Mouse (Mus musculus) hindbrain, embryonic 15.5 days (tissue): ENCODE results near the gene Fbxl13. TPM values are rescaled to one million over a fixed set of nuclear protein-coding genes. Genes with fewer than 3 reads are reported as not detected.

Experiments used
- ATAC-seq: fragments of 200-750 bp; cut with Nextera tagmentation; 2 replicates; pipeline ENCODE4 v1.8.0; 2017; ENCODE audit warnings: low read depth, moderate number of reproducible peaks, moderate TSS enrichment; ENCODE audit not compliant: low FRiP score
- H3K27ac ChIP-seq: fragments of 300-500 bp; sonication (generic); replicated peaks from 2 replicates; pipeline ENCODE4 v1.5.1; 2015; ENCODE audit warnings: mild to moderate bottlenecking, inconsistent platforms
- H3K27me3 ChIP-seq: fragments of 300-500 bp; sonication (generic); 2 replicates; pipeline ENCODE4 v1.6.1; 2015; ENCODE audit warnings: control low read depth, inconsistent platforms
- H3K36me3 ChIP-seq: fragments of 300-500 bp; sonication (generic); 2 replicates; pipeline ENCODE4 v1.6.1; 2015; ENCODE audit warnings: control low read depth, inconsistent platforms
- H3K4me1 ChIP-seq: fragments of 300-500 bp; sonication (generic); replicated peaks from 2 replicates; pipeline ENCODE4 v1.6.1; 2015; ENCODE audit warnings: control low read depth, inconsistent platforms
- H3K4me2 ChIP-seq: fragments of 300-500 bp; sonication (generic); 2 replicates; pipeline ENCODE4 v1.6.1; 2015; ENCODE audit warnings: moderate library complexity, mild to moderate bottlenecking, inconsistent platforms
- H3K4me3 ChIP-seq: fragments of 300-500 bp; sonication (generic); 2 replicates; pipeline ENCODE4 v1.5.1; 2015; ENCODE audit warnings: mild to moderate bottlenecking, inconsistent platforms
- H3K9ac ChIP-seq: fragments of 300-500 bp; sonication (generic); 2 replicates; pipeline ENCODE4 v1.6.1; 2015; ENCODE audit warnings: inconsistent platforms
- H3K9me3 ChIP-seq: fragments of 300-500 bp; sonication (generic); 2 replicates; pipeline ENCODE4 v1.6.1; 2016; ENCODE audit warnings: control low read depth, inconsistent platforms
- WGBS: fragments of 180-500 bp; shearing (Covaris S2); methylation state at CpG from one replicate; pipeline ENCODE4 v1.1.7; 2015; 5-methylcytosine and 5-hydroxymethylcytosine counted together
- polyA plus RNA-seq: library from polyadenylated mRNA; unstranded; fragments of >200 nt; fragmentation: Nextera tagmentation; extraction: Ambion mirVana; gene quantifications from 2 replicates; pipeline ENCODE4 v1.2.1, GENCODE M21; 2015

Fbxl13 gene
- polyA plus RNA-seq, 1 experiment from 2014 or later: 0.40 TPM

DNA sequence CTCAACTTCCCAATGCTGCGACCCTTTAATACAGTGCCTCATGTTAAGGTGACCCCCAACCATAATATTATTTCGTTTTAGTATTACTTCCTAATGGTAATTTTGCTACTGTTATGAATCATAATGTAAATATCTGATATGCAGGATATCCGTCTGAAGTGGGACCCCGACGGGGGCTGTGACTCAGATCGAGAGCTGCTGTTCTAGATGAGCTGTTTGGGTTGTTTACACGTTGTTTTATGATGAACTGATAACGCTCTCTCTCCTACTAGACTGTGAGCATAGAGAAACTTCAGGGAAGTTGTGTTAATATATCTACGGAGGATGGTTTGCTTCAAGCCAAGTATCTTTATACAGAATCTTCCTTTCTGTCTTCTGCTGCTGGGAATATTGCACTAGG, 207.0 kb downstream of the Fbxl13 start:
- no peak for ATAC-seq
- Histone ChIP-seq H3K4me1 (no peaks in the 10 kb centered on the region; the same call in 1 of the 2 replicates), H3K4me2 (no peak overlapping the region), H3K9me3 (no peaks in the 10 kb centered on the region), H3K27me3 (no peaks in the 10 kb centered on the region), H3K4me3 (no peak overlapping the region), H3K27ac (no peak overlapping the region), H3K9ac (no peak overlapping the region), H3K36me3 (no peaks in the 10 kb centered on the region)
- WGBS: 93% methylated on average over 9 of the region's 9 CpGs

DNA sequence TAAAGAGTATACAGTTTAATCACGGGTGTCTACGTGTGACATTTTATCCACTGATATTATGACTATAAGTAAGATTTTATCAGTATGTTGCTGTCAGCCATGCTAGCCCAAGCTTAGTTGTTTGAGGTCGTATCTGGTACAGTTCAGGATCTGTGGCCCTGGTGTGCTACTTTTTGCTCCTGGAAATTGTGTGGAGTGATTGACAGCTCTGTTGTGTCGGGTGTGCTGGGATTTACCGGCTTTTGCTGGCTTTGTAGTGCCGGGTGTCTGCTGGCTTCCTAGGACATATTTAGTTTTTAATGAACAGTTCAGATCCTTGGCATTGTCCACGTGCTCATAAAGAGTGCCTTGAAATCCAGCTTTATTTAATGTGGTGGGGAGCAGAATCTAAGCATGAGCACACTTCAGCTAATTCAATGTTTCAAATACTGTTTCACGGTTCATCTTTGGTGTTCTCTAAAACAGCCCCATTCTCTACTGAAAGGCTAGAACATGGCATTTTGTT, 208.9 kb downstream of the Fbxl13 start:
- no peak overlapping the region for H3K4me2 ChIP-seq
- H3K27ac ChIP-seq: no peak overlapping the region
- no peak overlapping the region for H3K9ac ChIP-seq
- no peaks in the 10 kb centered on the region for H3K9me3 ChIP-seq
- no peak for ATAC-seq
- no peak overlapping the region for H3K4me3 ChIP-seq
- no peaks in the 10 kb centered on the region for H3K27me3 ChIP-seq
- H3K4me1 ChIP-seq: no peaks in the 10 kb centered on the region; the same call in 1 of the 2 replicates
- no peaks in the 10 kb centered on the region for H3K36me3 ChIP-seq
- WGBS: 52% methylated on average over 8 of the region's 8 CpGs

GRCm38 (mm10) chr5:21434148-21434929, 211.1 kb downstream of the Fbxl13 start:
- WGBS: 67% methylated on average over 11 of the region's 11 CpGs
- peak; percentile 79 for ATAC-seq
- no peak overlapping the region for H3K4me2 ChIP-seq

More at GRCm38 (mm10) chr5:21434148-21434929, 211.1 kb downstream of the Fbxl13 start:
- no peak overlapping the region for H3K9ac ChIP-seq
- H3K36me3 ChIP-seq: no peaks in the 10 kb centered on the region
- H3K4me3 ChIP-seq: no peak overlapping the region
- no peak overlapping the region for H3K27ac ChIP-seq
- H3K9me3 ChIP-seq: no peaks in the 10 kb centered on the region
- no peaks in the 10 kb centered on the region; the same call in 1 of the 2 replicates for H3K4me1 ChIP-seq
- H3K27me3 ChIP-seq: no peaks in the 10 kb centered on the region

Other genes with a start within 250 kb of the Fbxl13 start
- 1.0 and 1.2 TPM in 2 replicates for gene Ccdc146, start 221.0 kb downstream of the Fbxl13 start, polyA plus RNA-seq
- 9.0 and 9.3 TPM in 2 replicates for gene Fam185a, start 220.7 kb downstream of the Fbxl13 start, polyA plus RNA-seq
- gene Lrrc17, start 102.1 kb downstream of the Fbxl13 start, polyA plus RNA-seq: 5.7 and 7.9 TPM in 2 replicates
- 49.0 and 49.1 TPM in 2 replicates for gene Armc10, start 179 bp upstream of the Fbxl13 start, polyA plus RNA-seq
- gene Napepld, start 55.8 kb upstream of the Fbxl13 start, polyA plus RNA-seq: 2.5 and 2.8 TPM in 2 replicates
- gene Pmpcb, start 91.5 kb upstream of the Fbxl13 start, polyA plus RNA-seq: 68.7 and 71.6 TPM in 2 replicates
- 64.1 and 69.9 TPM in 2 replicates for gene Dnajc2, start 139.6 kb upstream of the Fbxl13 start, polyA plus RNA-seq
- gene Psmc2, start 139.6 kb upstream of the Fbxl13 start, polyA plus RNA-seq: 180 and 182 TPM in 2 replicates
- gene Slc26a5, start 220.0 kb upstream of the Fbxl13 start, polyA plus RNA-seq: 0.09 and 0.14 TPM in 2 replicates